Mouse (Mus musculus): ENCODE results near the gene Cul1.

- no peak for TF ChIP-seq POLR2A (IDR thresholded peaks at IDR 0.05; ENCODE audit: borderline replicate concordance, extremely low read depth, low read depth, low read length)
- TF ChIP-seq CTCF (IDR thresholded peaks at IDR 0.05; ENCODE audit: insufficient read depth, low read length): no peak
Observed at GRCm38 (mm10) chr6:47421221-47421620, 32.0 kb upstream of the Cul1 start.
